Mouse (Mus musculus): Measurements from ENCODE around the gene Gtpbp1. TPM values are rescaled to one million over a fixed set of nuclear protein-coding genes. Genes with fewer than 3 reads are reported as not detected.
A peak's percentile ranks its signal among the peaks of the same experiment; 100 is the strongest.

The Gtpbp1 gene
- polyA plus RNA-seq, 1 experiment from 2014 or later, result 13.3 TPM

GRCm38 (mm10) chr15:79741921-79742705, 51.5 kb downstream of the Gtpbp1 start, which contains the start of gene Sun2:
Gene Sun2, minus strand, starts transcription at chr15:79742536.
- peaks cover 3% of the 10 kb centered on the region; the same call in 1 of the 2 replicates for H3K4me1 ChIP-seq (replicated peaks; ENCODE audit: control insufficient read depth, insufficient read depth)
- H3K9ac ChIP-seq (ENCODE audit: low read length), result peak within 1 kb of the TSS; percentile 98
- no peaks in the 10 kb centered on the region for H3K27me3 ChIP-seq (ENCODE audit: control insufficient read depth, insufficient read depth, low read length)
- peak within 1 kb of the TSS; percentile 91 for H3K27ac ChIP-seq (replicated peaks)
- ATAC-seq (ENCODE audit: low FRiP score, low TSS enrichment) (peak; percentile 92), DNase-seq (ENCODE audit: low spot score) (peak; percentile 91)
- peak within 1 kb of the TSS; percentile 98 for H3K4me3 ChIP-seq (ENCODE audit: low read depth, low read length)
- TF ChIP-seq EP300 (optimal IDR thresholded peaks at IDR 0.05), result no peak
- TF ChIP-seq CTCF (IDR thresholded peaks at IDR 0.05; ENCODE audit: low read depth), result peak; percentile 16; the same call in 1 of the 2 replicates
- peaks cover 9% of the 10 kb centered on the region for H3K36me3 ChIP-seq (ENCODE audit: control insufficient read depth, insufficient read depth, low read length)
- H3K9me3 ChIP-seq (ENCODE audit: control insufficient read depth, low read length), result no peaks in the 10 kb centered on the region
- WGBS, result under 1% methylated on average over 79 of the region's 93 CpGs
- H3K4me2 ChIP-seq (replicated peaks; ENCODE audit: low read depth), result peak within 1 kb of the TSS; percentile 93

DNA sequence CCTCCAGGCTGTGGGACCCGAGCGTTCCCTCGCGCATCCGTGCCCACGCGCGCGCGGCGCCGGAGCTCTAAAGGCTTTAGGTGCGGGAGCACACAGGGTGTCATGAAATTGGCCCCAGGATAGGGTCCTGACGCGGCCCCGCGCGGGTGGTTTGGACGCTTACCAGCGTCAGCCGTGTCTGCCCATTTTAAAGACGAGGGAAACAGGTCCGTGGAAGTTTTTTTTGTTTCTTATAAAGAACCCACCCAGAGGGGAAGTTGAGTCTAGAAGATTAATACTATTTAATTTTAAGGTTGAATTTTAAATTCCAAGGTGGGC, 52.0 kb downstream of the Gtpbp1 start:
- Histone ChIP-seq H3K9ac (ENCODE audit: low read length) (peak overlapping the region; percentile 98), H3K4me2 (replicated peaks; ENCODE audit: low read depth) (peak overlapping the region; percentile 93), H3K27me3 (ENCODE audit: control insufficient read depth, insufficient read depth, low read length) (no peaks in the 10 kb centered on the region), H3K4me3 (ENCODE audit: low read depth, low read length) (peak overlapping the region; percentile 98), H3K36me3 (ENCODE audit: control insufficient read depth, insufficient read depth, low read length) (peaks cover 9% of the 10 kb centered on the region), H3K9me3 (ENCODE audit: control insufficient read depth, low read length) (no peaks in the 10 kb centered on the region), H3K4me1 (replicated peaks; ENCODE audit: control insufficient read depth, insufficient read depth) (peaks cover 3% of the 10 kb centered on the region; the same call in 1 of the 2 replicates), H3K27ac (replicated peaks) (peak overlapping the region; percentile 91)
- DNase-seq (ENCODE audit: low spot score) (no peak), ATAC-seq (ENCODE audit: low FRiP score, low TSS enrichment) (no peak)
- 0% methylated on average over 22 of the region's 23 CpGs for WGBS
- no peak for TF ChIP-seq EP300 (optimal IDR thresholded peaks at IDR 0.05)
- no peak for TF ChIP-seq CTCF (IDR thresholded peaks at IDR 0.05; ENCODE audit: low read depth)

DNA sequence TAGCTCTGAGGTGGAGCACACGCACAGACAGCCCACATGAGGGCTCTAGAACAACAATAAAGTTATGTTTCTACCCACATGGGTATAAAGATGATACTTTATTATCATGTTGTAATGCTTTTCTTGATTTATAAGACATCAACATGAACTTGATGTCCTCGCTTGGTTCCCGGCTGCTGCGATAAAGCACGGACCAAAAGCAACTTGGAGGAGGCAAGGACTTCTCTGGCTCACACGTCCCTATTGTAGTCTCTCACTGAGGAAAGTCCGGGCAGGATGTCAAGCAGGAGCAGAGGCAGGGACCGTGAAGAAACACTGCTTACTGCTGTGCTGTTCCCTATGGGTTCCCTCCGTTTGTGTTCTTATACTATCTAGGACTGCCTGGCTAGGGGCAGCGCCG, 53.4 kb downstream of the Gtpbp1 start:
- Histone ChIP-seq H3K4me3 (ENCODE audit: low read depth, low read length) (no peak overlapping the region), H3K4me2 (replicated peaks; ENCODE audit: low read depth) (no peak overlapping the region), H3K27ac (replicated peaks) (no peak overlapping the region), H3K27me3 (ENCODE audit: control insufficient read depth, insufficient read depth, low read length) (no peaks in the 10 kb centered on the region), H3K9ac (ENCODE audit: low read length) (no peak overlapping the region), H3K36me3 (ENCODE audit: control insufficient read depth, insufficient read depth, low read length) (peaks cover 2% of the 10 kb centered on the region; the same call in 1 of the 2 replicates), H3K4me1 (replicated peaks; ENCODE audit: control insufficient read depth, insufficient read depth) (peaks cover 3% of the 10 kb centered on the region; the same call in 1 of the 2 replicates), H3K9me3 (ENCODE audit: control insufficient read depth, low read length) (no peaks in the 10 kb centered on the region)
- 93% methylated on average over 11 of the region's 11 CpGs for WGBS
- TF ChIP-seq EP300 (optimal IDR thresholded peaks at IDR 0.05) (no peak), CTCF (IDR thresholded peaks at IDR 0.05; ENCODE audit: low read depth) (no peak)
- no peak for DNase-seq (ENCODE audit: low spot score)
- no peak for ATAC-seq (ENCODE audit: low FRiP score, low TSS enrichment)

GRCm38 (mm10) chr15:79744742-79745141, 54.1 kb downstream of the Gtpbp1 start:
- DNase-seq (ENCODE audit: low spot score), result no peak
- Histone ChIP-seq H3K27ac (replicated peaks) (no peak overlapping the region), H3K4me2 (replicated peaks; ENCODE audit: low read depth) (no peak overlapping the region), H3K9me3 (ENCODE audit: control insufficient read depth, low read length) (no peaks in the 10 kb centered on the region), H3K27me3 (ENCODE audit: control insufficient read depth, insufficient read depth, low read length) (no peaks in the 10 kb centered on the region), H3K36me3 (ENCODE audit: control insufficient read depth, insufficient read depth, low read length) (no peaks in the 10 kb centered on the region), H3K9ac (ENCODE audit: low read length) (no peak overlapping the region), H3K4me3 (ENCODE audit: low read depth, low read length) (no peak overlapping the region), H3K4me1 (replicated peaks; ENCODE audit: control insufficient read depth, insufficient read depth) (peaks cover 3% of the 10 kb centered on the region; the same call in 1 of the 2 replicates)
- TF ChIP-seq CTCF (IDR thresholded peaks at IDR 0.05; ENCODE audit: low read depth) (no peak), EP300 (optimal IDR thresholded peaks at IDR 0.05) (no peak)
- no peak for ATAC-seq (ENCODE audit: low FRiP score, low TSS enrichment)
- 80% methylated on average over 8 of the region's 8 CpGs for WGBS

- no peak for DNase-seq (ENCODE audit: low spot score)
- 72% methylated on average over 10 of the region's 10 CpGs for WGBS
Observed at GRCm38 (mm10) chr15:79745312-79745711, 54.7 kb downstream of the Gtpbp1 start.

GRCm38 (mm10) chr15:79745883-79746282, 55.2 kb downstream of the Gtpbp1 start:
- H3K4me2 ChIP-seq (replicated peaks; ENCODE audit: low read depth), result no peak overlapping the region
- peaks cover 3% of the 10 kb centered on the region; the same call in 1 of the 2 replicates for H3K4me1 ChIP-seq (replicated peaks; ENCODE audit: control insufficient read depth, insufficient read depth)
- WGBS, result 84% methylated on average over 5 of the region's 5 CpGs
- DNase-seq (ENCODE audit: low spot score), result no peak
- H3K27ac ChIP-seq (replicated peaks), result no peak overlapping the region
- no peak for ATAC-seq (ENCODE audit: low FRiP score, low TSS enrichment)
- no peak overlapping the region for H3K4me3 ChIP-seq (ENCODE audit: low read depth, low read length)
- H3K9ac ChIP-seq (ENCODE audit: low read length), result no peak overlapping the region
- no peaks in the 10 kb centered on the region for H3K36me3 ChIP-seq (ENCODE audit: control insufficient read depth, insufficient read depth, low read length)
- no peak for TF ChIP-seq EP300 (optimal IDR thresholded peaks at IDR 0.05)
- no peak for TF ChIP-seq CTCF (IDR thresholded peaks at IDR 0.05; ENCODE audit: low read depth)
- no peaks in the 10 kb centered on the region for H3K9me3 ChIP-seq (ENCODE audit: control insufficient read depth, low read length)
- no peaks in the 10 kb centered on the region for H3K27me3 ChIP-seq (ENCODE audit: control insufficient read depth, insufficient read depth, low read length)

More at GRCm38 (mm10) chr15:79745312-79745711, 54.7 kb downstream of the Gtpbp1 start:
- H3K4me3 ChIP-seq (ENCODE audit: low read depth, low read length), result no peak overlapping the region
- no peak overlapping the region for H3K9ac ChIP-seq (ENCODE audit: low read length)
- TF ChIP-seq CTCF (IDR thresholded peaks at IDR 0.05; ENCODE audit: low read depth), result no peak
- no peak for TF ChIP-seq EP300 (optimal IDR thresholded peaks at IDR 0.05)
- no peaks in the 10 kb centered on the region for H3K36me3 ChIP-seq (ENCODE audit: control insufficient read depth, insufficient read depth, low read length)
- no peak overlapping the region for H3K4me2 ChIP-seq (replicated peaks; ENCODE audit: low read depth)
- peaks cover 3% of the 10 kb centered on the region; the same call in 1 of the 2 replicates for H3K4me1 ChIP-seq (replicated peaks; ENCODE audit: control insufficient read depth, insufficient read depth)
- ATAC-seq (ENCODE audit: low FRiP score, low TSS enrichment), result no peak
- no peaks in the 10 kb centered on the region for H3K27me3 ChIP-seq (ENCODE audit: control insufficient read depth, insufficient read depth, low read length)
- no peaks in the 10 kb centered on the region for H3K9me3 ChIP-seq (ENCODE audit: control insufficient read depth, low read length)
- no peak overlapping the region for H3K27ac ChIP-seq (replicated peaks)
